Mouse (Mus musculus): ENCODE data around the gene Palm2. TPM values are rescaled to one million over a fixed set of nuclear protein-coding genes. Genes with fewer than 3 reads are reported as not detected.

Gene Palm2
- polyA plus RNA-seq, 1 experiment from 2014 or later = 4.1 TPM

DNA sequence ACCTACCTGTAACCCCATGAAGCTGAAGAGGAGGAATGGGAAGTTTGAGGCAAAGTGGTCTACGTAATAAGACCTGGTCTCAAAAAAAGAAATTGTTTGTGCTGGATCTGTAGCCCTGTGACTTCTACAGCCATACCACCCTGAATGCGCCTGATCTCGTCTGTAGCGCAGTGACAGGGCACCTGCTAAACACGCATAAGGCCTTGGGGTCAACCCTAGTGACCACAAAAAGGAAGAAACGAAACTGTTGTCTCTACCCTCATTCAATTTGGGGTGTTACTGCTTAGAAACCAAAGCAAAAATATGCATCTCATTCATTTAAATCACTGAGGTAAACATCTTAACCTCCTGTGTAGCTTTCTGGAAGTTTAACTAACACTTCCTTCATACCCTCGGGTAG, 270.5 kb downstream of the Palm2 start:
- Histone ChIP-seq H3K4me3 (no peak overlapping the region), H3K36me3 (replicated peaks) (peaks cover 3% of the 10 kb centered on the region; the same call in 1 of the 2 replicates), H3K27ac (replicated peaks) (no peak overlapping the region), H3K9me3 (no peaks in the 10 kb centered on the region), H3K27me3 (replicated peaks; ENCODE audit: low read depth, poor library complexity, severe bottlenecking) (no peaks in the 10 kb centered on the region), H3K4me1 (0 out of 2 replicates have a peak, but pooled peaks cover 4% of the 10 kb centered on the region)
- DNase-seq (ENCODE audit: low spot score) = no peak
- 89% methylated on average over 7 of the region's 7 CpGs for WGBS

DNA sequence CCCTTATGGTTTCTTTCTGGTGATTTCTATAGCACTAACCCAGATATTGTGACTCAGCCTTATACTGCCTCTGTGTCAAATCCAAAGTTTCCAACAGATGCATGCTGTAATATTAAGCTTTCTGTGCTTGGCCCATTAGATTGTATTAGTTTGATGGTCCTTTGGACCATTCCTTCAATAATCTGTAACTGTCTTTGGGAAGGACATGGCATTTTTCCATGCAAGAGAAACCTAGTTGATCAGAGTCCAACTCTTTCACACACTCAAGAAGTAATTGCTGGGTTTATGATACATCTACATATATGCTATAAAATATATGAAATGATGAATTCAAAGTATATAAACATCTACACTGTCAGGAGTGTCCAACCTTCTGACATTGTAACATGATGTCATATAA, 281.8 kb downstream of the Palm2 start:
- no peak for DNase-seq (ENCODE audit: low spot score)
- Histone ChIP-seq H3K27me3 (replicated peaks; ENCODE audit: low read depth, poor library complexity, severe bottlenecking) (no peaks in the 10 kb centered on the region), H3K4me3 (no peak overlapping the region), H3K9me3 (no peaks in the 10 kb centered on the region), H3K4me1 (peaks cover 16% of the 10 kb centered on the region), H3K27ac (replicated peaks) (no peak overlapping the region), H3K36me3 (replicated peaks) (no peaks in the 10 kb centered on the region)

DNA sequence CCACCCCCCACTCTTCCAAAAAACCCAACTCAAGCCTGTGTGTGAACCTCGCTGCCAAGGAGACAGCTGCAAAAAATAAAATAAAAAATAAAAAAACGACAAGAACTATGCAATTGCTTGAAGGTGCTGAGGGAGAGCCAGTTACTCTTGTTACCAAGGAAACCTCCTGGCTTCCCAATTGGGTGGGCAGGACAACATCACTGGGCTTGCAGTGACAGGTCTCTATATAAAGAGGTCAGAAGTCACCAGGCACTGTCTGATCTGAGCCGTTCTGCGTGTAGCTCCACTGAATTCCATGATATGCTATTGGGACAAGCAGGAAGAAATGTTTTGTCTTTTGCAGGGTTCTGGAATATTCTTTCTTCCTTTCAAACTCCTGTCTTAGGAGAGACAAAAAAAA, 282.7 kb downstream of the Palm2 start:
- H3K4me1 ChIP-seq = peaks cover 19% of the 10 kb centered on the region
- peak; percentile 34 for DNase-seq (ENCODE audit: low spot score)
- no peaks in the 10 kb centered on the region for H3K36me3 ChIP-seq (replicated peaks)
- H3K9me3 ChIP-seq = no peaks in the 10 kb centered on the region
- no peak overlapping the region for H3K4me3 ChIP-seq
- 47% methylated on average over 4 of the region's 4 CpGs for WGBS
- H3K27ac ChIP-seq (replicated peaks) = no peak overlapping the region
- H3K27me3 ChIP-seq (replicated peaks; ENCODE audit: low read depth, poor library complexity, severe bottlenecking) = no peaks in the 10 kb centered on the region

DNA sequence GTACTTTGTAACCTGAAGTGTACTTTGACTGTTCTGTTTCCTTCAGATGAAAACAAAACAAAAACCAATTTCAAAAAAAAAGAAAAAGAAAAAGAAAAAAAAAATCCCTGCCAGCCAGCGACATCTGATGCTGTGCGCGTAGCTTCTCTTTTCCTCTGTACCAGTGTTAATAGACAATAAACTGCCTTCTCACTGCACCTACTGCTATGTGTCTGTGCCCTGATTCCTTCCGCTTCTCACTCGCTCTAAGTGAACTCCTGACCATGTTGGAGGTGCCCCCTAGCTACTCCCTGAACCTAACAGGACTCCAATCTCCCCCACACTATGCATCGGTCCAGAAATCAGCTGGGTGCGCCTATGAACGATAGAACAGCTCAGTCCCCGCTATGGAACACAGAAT, 283.3 kb downstream of the Palm2 start, which contains the start of gene Akap2:
Akap2 (plus strand) TSS at position 304 of the 400 bp plus-strand sequence.
- Histone ChIP-seq H3K36me3 (replicated peaks) (no peaks in the 10 kb centered on the region), H3K4me1 (peaks cover 19% of the 10 kb centered on the region), H3K27ac (replicated peaks) (no peak within 1 kb of the TSS), H3K9me3 (no peaks in the 10 kb centered on the region), H3K4me3 (no peak within 1 kb of the TSS), H3K27me3 (replicated peaks; ENCODE audit: low read depth, poor library complexity, severe bottlenecking) (no peaks in the 10 kb centered on the region)
- WGBS = 88% methylated on average over 9 of the region's 9 CpGs
- no peak for DNase-seq (ENCODE audit: low spot score)

DNA sequence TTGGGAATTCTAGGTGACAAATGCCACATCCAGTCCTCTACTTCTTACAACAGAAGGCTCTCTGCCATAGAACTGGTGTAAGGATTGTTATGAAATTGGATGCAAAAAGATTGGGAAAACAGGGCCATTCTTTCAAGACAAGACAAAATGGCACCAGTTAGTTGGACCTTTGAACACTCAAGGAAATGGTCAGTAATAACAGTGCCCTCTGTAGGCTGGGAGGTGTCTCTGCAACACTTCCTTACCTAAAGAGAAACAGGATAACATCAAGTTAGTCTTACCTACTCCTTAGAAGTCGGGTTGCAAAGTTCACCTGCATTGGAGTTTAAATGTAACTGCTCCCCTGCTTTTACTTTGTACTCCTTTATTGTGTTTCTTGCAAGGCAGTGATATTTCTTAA, 285.3 kb downstream of the Palm2 start:
- Histone ChIP-seq H3K9me3 (no peaks in the 10 kb centered on the region), H3K36me3 (replicated peaks) (no peaks in the 10 kb centered on the region), H3K4me3 (no peak overlapping the region), H3K4me1 (peaks cover 17% of the 10 kb centered on the region), H3K27ac (replicated peaks) (no peak overlapping the region), H3K27me3 (replicated peaks; ENCODE audit: low read depth, poor library complexity, severe bottlenecking) (no peaks in the 10 kb centered on the region)
- DNase-seq (ENCODE audit: low spot score) = no peak
- WGBS = 90% methylated on average over 1 of the region's 1 CpGs

DNA sequence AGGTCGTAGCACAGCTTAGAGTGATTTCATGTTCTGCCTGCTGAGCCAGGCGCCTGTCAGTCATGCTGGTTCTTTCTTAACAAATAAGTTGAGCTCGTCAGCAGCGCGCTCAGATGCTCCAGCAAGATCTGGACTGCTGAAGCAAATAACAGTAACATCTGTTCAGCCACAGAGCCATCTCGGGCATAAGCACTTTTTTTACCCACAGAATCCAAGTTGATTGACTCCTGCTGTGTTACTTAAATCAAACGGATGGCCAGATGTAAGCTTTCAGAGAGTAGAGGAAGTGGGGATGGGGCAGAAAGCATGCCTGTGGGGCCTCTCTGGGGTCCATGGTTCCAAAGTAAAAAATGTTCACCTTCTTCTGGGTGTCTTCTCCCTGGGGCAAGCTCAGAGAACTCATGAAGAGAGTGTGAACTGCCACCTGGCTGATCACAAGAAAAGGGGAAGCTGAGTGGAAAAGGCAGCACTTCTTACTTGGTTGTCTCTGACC, 286.9 kb downstream of the Palm2 start:
- Histone ChIP-seq H3K27me3 (replicated peaks; ENCODE audit: low read depth, poor library complexity, severe bottlenecking) (no peaks in the 10 kb centered on the region), H3K9me3 (no peaks in the 10 kb centered on the region), H3K4me3 (no peak overlapping the region), H3K36me3 (replicated peaks) (no peaks in the 10 kb centered on the region), H3K4me1 (peaks cover 17% of the 10 kb centered on the region), H3K27ac (replicated peaks) (peak overlapping the region; percentile 44; the same call in 1 of the 2 replicates)
- 20% methylated on average over 7 of the region's 7 CpGs for WGBS
- peak; percentile 53 for DNase-seq (ENCODE audit: low spot score)

DNA sequence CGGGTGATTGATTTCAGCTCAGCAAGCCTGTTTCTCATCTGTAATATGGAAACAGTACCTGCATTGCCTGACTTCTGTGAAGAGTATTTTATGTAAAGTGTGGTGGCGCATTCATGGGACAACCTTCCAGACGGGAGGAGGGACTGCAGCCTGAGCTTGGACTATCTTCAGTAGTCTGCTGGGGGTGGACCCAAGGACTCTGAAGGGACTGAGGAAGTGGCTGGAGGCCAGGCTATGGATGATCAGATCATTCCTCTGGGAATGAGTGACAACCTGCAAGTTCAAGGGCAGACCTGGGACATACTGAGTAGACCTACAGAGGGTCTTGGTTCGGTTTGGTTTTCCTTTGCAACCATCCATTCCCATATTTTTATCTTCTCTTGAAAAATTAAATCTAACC, 288.2 kb downstream of the Palm2 start:
- WGBS = 82% methylated on average over 4 of the region's 4 CpGs

DNA sequence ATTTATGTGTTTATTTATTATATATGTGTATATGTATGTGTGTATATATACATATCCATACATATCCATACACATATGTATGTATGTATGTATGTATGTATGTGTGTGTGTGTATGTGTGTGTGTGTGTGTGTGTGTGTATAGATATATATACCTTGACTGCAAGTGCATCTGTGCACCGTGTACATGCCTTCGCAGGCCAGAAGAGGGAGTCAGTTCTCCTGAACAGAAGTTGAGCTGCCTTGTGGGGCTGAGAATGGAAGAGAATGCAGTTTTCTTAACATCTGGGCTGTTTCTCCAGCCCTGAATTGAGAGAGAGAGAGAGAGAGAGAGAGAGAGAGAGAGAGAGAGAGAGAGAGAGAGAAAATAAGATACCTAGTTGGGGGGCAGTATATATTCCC, 289.6 kb downstream of the Palm2 start:
- Histone ChIP-seq H3K36me3 (replicated peaks) (no peaks in the 10 kb centered on the region), H3K4me1 (peaks cover 8% of the 10 kb centered on the region), H3K27ac (replicated peaks) (no peak overlapping the region), H3K4me3 (no peak overlapping the region), H3K27me3 (replicated peaks; ENCODE audit: low read depth, poor library complexity, severe bottlenecking) (no peaks in the 10 kb centered on the region), H3K9me3 (no peaks in the 10 kb centered on the region)
- peak; percentile 24 for DNase-seq (ENCODE audit: low spot score)
- WGBS = 57% methylated on average over 2 of the region's 2 CpGs

More for the DNA sequence above, 288.2 kb downstream of the Palm2 start:
- no peaks in the 10 kb centered on the region for H3K9me3 ChIP-seq
- DNase-seq (ENCODE audit: low spot score) = no peak
- no peak overlapping the region for H3K27ac ChIP-seq (replicated peaks)
- no peaks in the 10 kb centered on the region for H3K27me3 ChIP-seq (replicated peaks; ENCODE audit: low read depth, poor library complexity, severe bottlenecking)
- no peak overlapping the region for H3K4me3 ChIP-seq
- H3K4me1 ChIP-seq = peaks cover 11% of the 10 kb centered on the region
- no peaks in the 10 kb centered on the region for H3K36me3 ChIP-seq (replicated peaks)

DNA sequence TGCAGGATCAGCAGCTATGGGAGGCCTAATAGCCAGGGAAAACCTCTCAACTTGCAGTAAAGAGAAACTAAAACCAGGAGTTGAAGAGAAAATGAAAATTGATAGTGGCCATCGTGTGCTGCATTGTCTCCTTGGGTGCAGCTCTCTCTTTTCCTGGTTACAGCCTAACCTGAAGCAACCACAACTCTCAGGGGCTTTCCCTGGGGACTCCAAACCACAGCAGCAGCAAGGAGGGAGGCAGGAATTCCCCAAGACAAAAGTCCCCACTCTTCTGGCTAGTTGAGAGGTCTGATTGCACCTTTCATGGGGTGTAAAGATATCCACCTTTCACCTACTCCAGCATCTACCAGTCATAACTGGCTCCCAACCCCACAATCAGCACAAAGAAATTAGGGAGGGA, 291.5 kb downstream of the Palm2 start:
- WGBS = 83% methylated on average over 1 of the region's 1 CpGs
- Histone ChIP-seq H3K9me3 (no peaks in the 10 kb centered on the region), H3K4me1 (peaks cover 6% of the 10 kb centered on the region), H3K27ac (replicated peaks) (no peak overlapping the region), H3K4me3 (no peak overlapping the region), H3K27me3 (replicated peaks; ENCODE audit: low read depth, poor library complexity, severe bottlenecking) (no peaks in the 10 kb centered on the region), H3K36me3 (replicated peaks) (no peaks in the 10 kb centered on the region)
- no peak for DNase-seq (ENCODE audit: low spot score)

DNA sequence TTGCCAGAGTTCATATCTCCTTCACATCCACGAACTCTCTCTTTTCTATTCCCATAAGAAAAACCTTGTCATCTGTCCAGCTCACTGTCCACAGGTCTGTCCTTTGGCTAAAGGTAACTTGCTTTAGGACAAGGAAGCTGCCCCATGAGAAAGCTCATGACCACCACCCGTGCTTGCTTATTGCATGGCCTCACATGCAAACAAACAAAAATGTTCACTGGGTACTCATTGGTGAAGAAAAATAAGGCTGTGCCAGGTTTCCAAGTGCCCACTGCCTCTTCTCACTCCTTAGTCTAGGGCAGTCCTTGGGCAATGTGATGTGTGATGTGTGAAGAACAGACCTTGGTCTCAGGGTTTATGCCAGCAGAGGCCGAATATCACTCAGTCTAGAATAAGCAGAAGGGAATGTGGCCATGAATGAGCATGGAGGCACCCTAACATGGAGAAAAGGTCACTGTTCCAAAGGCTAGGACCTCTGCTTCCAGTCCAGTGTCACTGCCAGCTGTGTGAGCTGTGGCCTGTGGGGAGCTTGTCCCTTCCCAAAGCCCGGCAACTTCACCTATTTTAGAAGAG, 294.6 kb downstream of the Palm2 start:
- Histone ChIP-seq H3K27me3 (replicated peaks; ENCODE audit: low read depth, poor library complexity, severe bottlenecking) (no peaks in the 10 kb centered on the region), H3K4me1 (no peaks in the 10 kb centered on the region), H3K4me3 (no peak overlapping the region), H3K9me3 (no peaks in the 10 kb centered on the region), H3K27ac (replicated peaks) (no peak overlapping the region), H3K36me3 (replicated peaks) (no peaks in the 10 kb centered on the region)
- 89% methylated on average over 4 of the region's 4 CpGs for WGBS
- no peak for DNase-seq (ENCODE audit: low spot score)

DNA sequence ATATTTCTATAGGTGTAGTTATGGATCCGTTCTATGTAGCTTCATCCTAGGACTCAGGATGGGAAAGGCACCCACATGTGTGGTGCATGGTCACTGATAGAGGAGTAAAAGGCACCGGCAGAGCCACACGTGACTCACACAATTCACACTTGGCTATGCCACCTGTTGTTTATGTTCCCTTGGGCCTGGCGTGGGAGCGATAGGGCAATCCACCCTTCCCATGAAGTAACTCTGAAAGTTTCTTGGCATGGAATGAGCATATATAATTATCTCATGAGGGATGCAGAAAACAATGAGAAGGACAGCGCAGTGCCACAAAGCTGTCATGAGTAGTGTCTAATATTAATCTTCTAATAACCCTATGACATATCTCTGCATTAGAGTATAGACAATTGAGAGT, 296.0 kb downstream of the Palm2 start:
- Histone ChIP-seq H3K36me3 (replicated peaks) (no peaks in the 10 kb centered on the region), H3K27ac (replicated peaks) (no peak overlapping the region), H3K27me3 (replicated peaks; ENCODE audit: low read depth, poor library complexity, severe bottlenecking) (no peaks in the 10 kb centered on the region), H3K4me3 (no peak overlapping the region), H3K4me1 (no peaks in the 10 kb centered on the region), H3K9me3 (no peaks in the 10 kb centered on the region)
- DNase-seq (ENCODE audit: low spot score) = no peak
- 95% methylated on average over 6 of the region's 6 CpGs for WGBS

DNA sequence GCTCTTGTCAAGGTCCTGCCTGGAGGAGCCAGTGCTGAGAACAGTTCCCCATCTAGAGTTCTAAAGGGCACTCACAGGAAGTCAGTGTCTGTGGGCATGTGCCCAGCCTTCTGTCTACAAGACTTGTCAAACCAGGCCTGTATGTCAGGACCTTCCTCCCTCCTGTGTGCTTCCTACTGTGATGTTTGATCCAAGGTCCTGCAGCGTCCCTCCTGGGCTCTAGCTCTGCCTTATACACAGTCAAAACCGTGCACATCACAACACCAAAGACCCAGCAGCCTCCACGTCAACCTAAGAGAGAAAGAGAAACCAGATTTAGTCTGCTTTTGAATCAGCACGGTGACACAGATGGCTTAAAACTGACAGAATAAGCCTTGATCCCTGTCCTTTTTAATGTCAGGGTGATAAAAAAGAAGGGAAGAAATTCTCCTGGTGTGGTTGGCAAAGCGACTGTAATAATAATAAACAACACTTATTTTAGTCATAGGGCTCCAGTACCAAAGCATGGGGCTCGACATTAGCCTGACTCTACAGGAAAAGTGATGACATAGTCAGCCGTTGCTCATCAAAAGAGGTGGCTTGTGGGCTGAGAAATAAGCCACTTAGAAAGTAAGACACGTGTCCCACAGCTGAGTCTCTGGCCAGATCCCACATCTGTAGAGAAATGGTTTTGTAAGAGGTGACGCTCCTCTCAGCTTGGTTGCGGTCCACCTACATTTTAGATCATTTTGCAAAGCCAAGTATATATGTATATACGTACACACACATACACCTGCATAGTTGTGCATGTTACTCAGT, 297.0 kb downstream of the Palm2 start:
- 85% methylated on average over 11 of the region's 11 CpGs for WGBS
- no peak for DNase-seq (ENCODE audit: low spot score)
- Histone ChIP-seq H3K9me3 (no peaks in the 10 kb centered on the region), H3K4me3 (no peak overlapping the region), H3K27ac (replicated peaks) (no peak overlapping the region), H3K36me3 (replicated peaks) (no peaks in the 10 kb centered on the region), H3K27me3 (replicated peaks; ENCODE audit: low read depth, poor library complexity, severe bottlenecking) (no peaks in the 10 kb centered on the region), H3K4me1 (no peaks in the 10 kb centered on the region)

DNA sequence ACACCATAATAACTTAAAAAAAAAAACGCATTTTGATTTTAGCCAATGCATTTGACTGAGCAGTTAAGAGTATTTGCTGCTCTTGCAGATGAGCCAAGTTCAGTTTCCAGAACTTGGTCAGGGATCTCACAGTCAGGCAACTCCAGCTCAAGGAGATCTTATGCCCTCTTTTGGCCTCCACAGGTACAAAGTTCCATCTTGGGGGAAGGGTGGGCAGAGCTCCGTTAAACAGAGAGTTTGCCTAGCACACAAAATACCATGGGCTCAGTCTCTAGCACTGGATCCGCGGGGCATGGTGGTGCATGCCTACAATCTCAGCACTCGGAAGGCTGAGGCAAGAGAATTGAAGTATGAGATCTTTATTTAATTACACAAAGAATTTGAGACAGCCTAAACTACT, 298.3 kb downstream of the Palm2 start:
- Histone ChIP-seq H3K4me3 (no peak overlapping the region), H3K4me1 (peaks cover 4% of the 10 kb centered on the region; the same call in 1 of the 2 replicates), H3K9me3 (no peaks in the 10 kb centered on the region), H3K36me3 (replicated peaks) (no peaks in the 10 kb centered on the region), H3K27me3 (replicated peaks; ENCODE audit: low read depth, poor library complexity, severe bottlenecking) (no peaks in the 10 kb centered on the region), H3K27ac (replicated peaks) (no peak overlapping the region)
- no peak for DNase-seq (ENCODE audit: low spot score)
- 81% methylated on average over 5 of the region's 5 CpGs for WGBS

All from embryonic facial prominence, embryonic 10.5 days (tissue).